Mouse (Mus musculus) right cerebral cortex, postnatal 14 days (tissue): ENCODE results near the gene Pcif1.

Experiments
- DNase-seq: peaks from one replicate; pipeline ENCODE4 v3.0.0; 2022

The Pcif1 gene

DNA sequence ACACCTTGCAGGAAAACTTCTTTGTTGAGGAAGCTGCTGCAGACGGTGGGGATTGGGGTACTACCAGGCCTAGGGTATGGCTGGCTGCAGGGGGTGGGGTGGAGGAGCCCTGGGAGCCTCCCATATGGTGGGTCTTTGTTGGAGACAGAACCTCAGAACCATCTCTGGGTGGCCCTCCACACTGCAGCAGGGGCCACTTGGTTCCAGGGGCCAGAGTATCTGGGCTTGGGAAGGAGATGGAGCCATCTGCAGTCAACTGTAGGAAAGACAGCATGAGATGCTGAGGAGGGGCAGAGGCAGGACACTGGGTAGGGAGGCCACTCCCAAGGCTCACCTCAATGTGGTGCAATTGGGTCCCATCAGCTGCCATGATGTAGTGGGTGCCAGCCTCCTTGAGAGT lies 15.5 kb downstream of the Pcif1 start:
- no peak for DNase-seq

DNA sequence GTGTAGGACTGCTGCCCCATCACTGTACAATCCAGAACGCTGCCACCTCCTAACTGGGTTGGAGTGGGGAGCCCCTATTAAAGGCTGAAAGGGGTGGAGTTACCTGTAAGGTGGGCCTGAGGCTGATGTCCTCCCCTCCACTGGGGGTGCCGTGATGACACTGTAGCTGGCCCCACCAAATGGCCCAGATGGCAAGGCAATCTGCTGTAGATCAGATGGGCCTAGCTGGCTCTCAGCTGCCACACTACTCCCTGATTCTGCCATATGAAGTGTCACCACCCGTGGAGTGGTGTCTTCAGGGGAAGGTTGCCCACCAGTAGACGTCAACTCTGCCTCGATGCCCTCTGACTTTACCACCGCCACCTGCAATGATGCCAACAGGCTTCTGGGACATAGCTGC lies 16.8 kb downstream of the Pcif1 start:
- DNase-seq: no peak

DNA sequence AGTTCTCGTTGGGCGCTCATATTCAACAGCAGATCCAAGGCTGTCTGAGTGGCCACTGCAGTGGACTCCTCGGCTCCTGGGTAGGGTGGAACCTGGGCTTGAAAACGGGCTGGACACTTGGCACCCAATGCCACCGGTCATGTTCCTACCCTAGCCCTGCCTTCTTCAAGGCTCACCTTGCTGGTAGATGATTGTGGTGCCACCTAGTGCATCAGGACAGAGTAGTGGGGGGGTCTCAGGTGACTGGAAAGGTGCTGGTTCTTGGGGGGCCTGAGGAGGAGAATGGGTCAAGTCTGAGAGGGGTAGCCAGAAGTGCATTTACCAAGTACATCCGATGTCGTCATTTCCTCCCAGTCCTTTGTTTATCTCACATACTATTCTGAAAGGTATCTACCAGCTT lies 18.9 kb downstream of the Pcif1 start:
- no peak for DNase-seq

DNA sequence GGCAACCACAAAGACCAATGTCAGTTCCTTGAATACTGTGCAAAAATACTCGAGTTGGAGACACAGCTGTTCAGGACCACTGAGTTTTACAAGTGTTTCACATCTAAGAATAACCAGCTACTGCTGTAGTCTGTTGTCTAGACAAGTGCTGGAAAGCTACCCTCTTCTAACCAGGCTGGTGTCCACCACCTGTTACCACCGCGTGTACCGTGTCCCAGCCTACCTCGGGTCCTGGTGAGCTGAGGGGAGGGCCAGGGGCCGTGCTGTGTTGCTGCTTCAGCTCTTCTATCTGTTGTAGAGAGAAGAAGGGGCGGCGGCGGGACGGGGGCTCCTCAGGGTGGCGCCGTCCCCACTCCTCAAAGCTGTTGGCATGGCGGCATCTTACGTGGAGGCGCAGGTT lies 19.9 kb downstream of the Pcif1 start:
- no peak for DNase-seq

DNA sequence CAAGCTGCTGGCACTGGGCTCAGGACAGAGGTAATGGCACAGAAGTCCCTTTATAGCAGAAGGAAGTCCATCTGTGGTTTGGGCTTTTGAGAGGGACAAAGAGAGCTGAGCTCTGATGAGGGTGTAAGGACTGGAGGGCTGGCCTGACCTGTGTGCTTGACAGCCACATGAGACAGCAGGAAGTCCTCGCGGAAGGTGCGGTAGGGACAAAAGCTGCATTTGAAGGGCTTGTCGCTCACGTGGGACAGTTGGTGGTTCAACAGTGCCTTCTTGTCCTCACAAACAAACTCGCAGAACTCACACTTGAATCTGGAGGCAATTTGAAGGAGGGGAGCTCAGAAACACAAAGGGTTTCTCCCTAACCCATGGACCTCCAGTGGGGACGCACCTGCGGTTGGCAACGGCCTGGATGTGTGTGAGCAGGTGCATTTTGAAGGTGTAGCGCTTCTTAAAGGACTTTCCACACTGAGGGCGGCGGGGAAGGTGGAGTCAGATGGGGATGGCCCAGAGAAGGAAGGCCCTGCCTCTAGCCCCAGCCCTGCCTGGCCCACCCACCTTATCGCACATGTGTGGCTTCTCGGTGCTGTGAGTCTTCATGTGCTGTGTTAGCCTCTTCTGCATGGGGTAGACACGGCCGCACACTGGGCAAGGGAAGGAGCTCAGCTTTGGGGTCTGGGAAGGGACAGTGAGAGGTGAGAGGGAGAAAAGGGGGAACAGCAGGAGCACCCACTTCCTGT lies 20.8 kb downstream of the Pcif1 start:
- DNase-seq: no peak

DNA sequence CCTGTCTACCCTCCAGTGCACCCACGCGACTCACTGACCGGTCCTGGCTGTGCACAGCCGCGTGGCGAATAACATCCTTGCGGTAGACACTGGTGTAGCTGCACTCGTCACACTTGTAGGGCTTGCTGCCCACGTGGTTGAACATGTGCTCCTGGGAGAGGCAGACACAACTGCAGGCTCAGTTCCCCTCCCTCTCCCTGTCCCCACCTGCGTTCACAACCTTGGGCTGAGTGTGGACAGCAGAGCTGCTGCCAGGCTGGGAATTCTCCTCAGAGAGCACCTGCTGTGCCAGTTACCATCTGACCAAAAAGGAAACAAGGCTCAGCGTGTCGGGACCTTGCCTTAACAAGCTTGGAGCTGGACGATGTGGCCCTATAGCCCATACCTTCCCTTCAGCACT lies 22.3 kb downstream of the Pcif1 start:
- no peak for DNase-seq

DNA sequence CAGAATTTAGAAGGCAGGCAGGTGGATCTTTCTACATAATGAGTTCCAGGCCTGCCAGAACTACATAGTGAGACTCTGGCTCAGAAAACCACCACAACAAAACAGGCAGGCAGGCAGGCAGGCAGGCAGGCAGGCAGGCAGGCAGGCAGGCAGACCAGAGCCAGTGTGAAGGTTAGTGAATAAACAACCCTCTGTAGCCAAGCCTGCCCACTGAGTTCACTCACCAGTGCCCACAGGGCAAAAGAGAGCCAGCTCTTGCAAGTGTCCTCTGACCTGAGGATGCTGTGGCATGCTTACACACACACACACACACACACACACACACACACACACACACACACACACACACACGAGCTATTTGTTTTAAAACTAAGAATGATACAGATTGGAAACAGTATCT lies 24.4 kb downstream of the Pcif1 start:
- no peak for DNase-seq

DNA sequence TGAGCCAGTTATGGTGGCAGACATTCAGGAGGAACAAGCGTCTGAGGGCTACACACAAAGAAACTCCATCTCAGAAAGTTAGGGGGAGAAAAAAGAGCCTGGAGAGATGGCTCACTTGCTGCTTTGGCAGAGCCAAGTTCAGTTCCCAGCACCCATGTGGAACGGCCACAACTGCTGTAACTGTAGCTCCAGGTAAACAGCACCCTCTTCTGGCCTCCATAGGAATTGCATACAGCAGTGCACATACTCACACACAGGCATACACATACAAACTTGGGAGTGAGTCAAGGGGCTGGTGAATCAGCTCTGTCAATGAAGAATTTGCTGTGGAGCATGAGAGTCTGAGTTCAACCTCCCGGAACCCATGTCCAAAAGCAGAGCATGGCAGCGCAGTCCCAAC lies 27.0 kb downstream of the Pcif1 start:
- no peak for DNase-seq

DNA sequence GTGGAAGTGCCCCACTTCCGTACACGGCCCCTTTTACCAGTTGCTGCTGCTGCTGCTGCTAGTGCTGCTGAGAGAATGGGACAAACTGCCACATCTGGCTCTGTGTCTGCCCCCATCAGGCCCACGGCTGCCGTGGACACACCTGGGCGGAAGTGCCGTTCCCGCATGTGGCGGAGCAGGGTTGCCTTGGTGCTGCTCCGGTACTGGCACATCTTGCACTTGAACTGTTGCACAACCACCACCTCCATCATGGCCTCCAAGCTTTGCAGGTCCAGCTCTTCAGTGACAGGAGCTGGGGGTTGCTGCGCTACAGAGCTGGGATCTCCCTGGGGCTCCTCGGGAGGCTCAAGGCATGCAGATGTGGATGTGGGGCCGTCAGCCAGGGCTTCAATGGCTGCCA lies 28.4 kb downstream of the Pcif1 start:
- DNase-seq: no peak

DNA sequence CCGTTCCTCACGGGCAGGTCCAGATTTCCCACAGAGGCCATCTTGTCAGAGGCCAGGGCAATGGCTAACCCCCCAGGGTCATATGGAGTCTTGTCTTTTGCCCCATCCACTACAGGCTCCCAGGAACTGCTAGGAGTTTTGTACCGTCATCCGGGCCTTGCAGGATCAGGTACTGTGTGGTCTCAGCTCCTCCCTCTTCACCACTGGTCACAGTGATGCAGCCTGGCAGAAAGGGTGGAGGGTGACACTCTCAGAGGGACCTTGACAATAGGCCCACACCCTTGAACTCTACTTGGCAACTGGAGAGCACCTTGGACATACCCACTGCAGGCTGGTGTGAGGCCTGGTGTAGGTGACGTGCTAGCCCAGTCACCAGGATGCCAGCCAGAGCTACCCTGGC lies 28.9 kb downstream of the Pcif1 start:
- no peak for DNase-seq

DNA sequence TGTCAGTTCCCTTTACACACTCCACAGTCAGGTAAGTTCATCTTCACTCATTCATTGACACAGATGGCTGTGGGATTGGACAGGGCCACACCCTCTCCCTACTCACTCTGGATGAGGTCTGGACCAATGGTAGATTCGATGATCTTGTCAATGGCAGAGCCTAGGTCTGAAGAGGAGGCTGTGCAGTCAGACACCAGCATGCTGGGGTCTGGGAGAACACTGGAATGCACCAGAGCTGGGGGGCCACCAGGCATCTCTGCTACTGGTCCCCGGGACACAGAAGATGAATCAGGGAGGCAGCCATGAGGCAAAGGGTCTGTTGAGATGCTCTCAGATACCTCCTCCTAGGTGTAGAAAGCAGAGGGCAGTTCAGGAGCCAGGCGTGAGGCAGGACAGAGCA lies 30.0 kb downstream of the Pcif1 start:
- DNase-seq: no peak

DNA sequence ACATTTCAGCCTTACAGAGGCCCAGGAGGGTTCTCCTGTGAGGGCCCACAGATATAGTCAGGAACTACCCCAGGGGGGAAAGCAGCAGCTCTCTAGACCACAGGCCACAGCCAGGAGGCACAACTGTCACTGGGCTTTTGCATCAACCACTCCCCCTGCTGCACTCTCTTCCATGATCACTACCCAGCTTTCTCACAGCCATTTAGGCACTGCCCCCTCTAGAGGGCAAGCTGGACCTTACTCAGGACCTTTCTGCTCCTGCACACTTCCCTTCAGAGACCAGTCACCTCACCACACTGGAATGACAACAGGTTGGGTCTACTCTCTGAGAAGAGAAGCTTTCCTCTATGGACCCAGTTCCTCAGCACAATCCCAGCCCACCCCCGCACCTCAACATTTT lies 30.4 kb downstream of the Pcif1 start:
- no peak for DNase-seq

DNA sequence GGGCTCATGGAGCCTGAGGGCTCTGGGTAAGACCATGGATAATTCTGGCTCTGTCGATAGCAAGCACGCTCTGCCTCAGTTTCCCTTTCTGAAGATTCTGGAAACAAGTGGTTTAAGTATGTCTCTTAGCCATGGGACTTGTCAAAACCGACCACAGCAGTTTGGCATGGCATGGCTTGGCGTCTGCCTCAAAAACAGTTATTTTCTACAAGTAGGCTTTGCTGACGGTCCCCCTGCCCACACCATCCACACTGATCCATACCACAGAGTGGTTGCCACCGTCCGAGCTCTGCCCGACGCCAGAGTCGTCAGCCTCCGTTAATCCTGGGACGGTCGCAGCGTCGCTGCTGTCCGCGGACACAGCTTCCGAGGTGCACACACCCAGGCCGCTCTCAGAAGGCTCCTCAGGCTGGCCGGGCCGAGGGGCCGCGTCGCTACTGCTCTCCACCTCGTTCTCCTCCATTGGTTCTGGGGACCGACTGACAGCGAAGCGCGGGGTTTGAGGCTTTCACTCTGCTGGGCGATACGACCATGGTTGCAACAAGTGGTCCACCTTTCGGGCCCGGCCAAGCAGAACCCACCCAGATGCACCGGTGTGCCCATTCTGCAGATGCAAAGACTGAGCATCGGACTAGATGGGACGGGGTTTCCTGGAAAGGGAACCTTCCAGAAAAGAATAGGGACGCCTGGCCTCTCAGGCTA lies 31.4 kb downstream of the Pcif1 start:
- DNase-seq: no peak

DNA sequence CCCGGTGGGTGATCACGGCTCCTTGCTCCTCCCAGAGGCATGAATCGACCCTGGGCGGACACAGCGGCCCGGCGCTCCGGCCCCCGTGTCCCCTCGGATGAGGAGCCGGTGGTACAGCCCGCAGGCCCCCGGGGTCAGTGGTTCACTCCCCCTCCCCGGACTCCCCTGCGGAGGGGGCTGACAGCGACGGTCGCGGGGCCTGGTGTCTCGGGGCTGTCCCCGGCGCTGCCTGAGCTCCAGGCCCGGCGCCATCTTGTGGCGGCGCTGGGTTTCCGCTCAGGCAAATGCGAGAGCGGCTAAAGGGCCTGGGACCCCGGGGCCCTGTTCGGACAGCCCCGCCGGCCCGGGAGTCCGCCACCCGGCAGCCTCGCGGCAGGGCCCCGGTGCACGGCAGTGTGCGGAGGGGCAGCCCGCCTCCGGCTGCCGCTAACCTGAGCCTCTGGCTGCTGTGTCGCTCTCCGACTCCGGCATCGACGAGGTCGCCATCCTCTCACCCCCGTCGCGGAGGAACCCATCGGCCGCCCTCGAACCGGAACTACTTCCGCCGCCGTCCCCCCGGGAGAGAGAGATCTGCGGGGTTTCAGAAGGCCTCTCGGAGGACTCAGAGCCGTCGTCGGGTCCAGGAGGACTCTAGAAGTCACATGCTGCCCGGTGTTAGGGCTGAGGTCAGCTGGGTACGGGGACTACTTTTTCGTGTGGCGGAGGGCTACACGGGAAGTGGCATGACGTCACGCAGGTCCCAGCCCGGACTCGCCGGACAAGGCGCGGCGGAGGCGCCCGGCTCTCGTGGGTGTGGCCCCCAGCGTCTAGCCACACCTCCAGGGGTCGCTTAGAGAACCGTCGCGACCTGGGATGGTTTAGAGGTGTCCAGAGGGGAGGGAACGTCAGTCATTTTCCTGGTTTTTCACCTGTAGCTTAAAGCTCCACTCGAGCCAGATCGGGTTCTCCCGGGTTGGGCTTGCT lies 32.3 kb downstream of the Pcif1 start, which contains the start of gene Zfp335:
Gene Zfp335 (minus strand): TSS at position 672 of the 963 bp plus-strand sequence.
- peak; percentile 92 for DNase-seq

DNA sequence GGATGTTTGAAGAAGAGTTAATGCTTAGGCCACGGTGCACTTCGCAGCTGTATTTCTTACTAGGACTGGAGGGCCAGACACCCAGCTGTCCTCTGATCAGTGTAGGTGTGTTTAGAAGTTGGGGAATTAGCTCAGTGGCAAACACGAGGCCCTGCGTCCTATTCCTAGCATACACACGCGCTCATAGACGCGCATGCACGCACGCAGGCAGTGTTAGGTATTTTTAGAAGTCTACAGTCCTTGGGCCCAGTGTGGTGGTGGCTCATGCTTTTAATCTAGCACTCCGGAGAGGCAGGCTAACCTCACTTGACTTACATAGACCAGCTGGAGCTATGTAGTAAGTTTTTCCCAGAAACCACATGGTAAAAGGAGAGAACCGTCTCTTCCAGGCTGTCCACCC lies 33.0 kb downstream of the Pcif1 start:
- peak; percentile 59 for DNase-seq

DNA sequence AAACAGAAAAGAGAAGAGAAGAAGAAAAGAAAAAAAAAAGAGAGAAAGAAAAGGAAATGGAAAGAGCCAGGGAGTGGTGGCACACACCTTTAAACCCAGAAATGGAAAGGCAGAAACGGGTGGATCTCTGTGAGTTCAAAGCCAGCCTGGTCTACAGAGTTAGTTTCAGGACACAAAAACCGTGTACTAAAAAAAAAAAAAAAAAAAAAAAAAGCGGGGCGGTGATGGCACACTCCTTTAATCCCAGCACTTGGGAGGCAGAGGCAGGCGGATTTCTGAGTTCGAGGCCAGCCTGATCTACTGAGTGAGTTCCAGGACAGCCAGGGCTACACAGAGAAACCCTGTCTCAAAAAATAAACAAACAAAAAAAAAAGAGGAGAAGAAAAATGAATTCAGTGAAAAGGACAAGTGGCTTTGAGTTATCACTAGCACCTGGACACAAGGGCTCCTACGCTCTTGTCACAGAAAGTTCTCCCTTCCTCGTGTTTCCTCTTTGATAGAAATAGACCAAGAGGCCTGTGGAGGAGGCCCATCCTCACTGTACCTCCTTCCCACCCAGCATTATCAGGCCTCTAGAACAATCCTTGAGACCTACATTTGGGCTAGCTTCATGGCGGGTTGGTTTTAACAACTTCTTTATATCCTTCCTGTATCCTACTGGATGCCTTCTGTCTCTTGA lies 33.8 kb downstream of the Pcif1 start:
- no peak for DNase-seq

DNA sequence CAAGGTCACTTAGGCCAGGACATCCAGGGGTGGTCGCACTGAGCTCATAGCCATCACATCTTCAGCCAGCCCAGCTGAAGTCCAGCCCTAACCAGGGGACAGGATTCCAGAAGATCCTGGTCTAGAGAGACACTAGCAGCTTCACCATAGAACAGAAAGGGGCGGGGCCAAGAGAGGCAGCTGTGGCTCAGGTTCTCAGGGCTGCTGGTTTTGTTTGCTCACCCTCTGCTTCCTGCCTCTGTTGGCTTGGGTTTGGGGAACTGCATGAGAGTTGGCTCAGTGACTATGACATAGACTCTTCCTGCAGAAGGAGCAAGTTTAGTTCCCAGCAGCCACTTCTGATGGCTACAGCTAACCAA lies 34.3 kb downstream of the Pcif1 start:
- no peak for DNase-seq

DNA sequence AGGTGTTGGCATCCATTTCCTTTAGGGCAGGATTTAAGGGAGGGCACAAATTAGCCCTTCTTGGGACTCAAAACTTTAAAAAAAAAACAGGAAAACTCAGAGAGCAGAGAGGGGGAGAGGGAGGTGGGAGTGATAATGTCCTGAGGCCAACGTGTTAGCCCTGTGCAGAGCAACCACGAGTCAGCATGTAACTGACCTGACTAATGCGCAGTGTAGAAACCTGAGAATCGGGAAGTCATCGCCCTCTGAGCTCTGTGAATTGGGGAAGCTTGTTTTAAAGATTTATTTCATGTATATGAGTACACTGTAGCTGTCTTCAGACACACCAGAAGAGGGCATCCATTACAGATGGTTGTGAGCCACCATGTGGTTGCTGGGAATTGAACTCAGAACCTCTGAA lies 37.7 kb downstream of the Pcif1 start:
- no peak for DNase-seq

DNA sequence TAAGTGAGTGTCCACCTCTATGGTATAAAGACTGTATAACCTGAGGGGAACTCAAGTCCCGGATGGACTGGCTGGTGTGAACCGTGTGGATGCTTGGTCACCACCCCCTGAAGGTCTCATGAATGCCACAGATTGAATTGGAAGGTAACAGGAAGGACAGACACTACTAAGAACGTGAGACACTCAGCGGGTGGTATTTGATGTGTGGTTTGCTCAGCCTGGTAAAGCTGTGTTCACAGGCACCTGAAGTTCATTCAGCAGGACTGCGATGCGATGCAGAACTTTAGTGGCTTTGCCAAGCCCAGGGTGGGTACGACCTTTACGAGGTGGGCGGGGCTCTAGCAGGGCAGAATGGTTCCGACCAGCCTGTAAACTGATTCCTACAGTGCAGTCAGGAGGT lies 38.3 kb downstream of the Pcif1 start:
- no peak for DNase-seq

DNA sequence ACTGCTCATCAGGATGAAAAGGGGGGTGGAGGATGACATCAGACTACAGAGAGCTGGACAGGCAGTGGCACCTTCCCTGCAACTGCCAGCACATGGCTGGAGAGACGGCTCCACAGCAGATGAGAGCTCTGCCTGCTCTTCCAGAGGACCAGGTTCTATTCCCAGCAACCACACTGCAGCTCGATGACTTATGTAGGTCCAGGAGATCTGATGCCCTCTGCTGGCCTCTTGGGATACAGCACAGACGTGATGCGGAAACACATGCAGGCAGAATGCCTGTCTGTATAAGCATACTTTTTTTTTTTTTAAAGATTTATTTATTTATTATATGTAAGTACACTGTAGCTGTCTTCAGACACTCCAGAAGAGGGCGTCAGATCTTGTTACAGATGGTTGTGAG lies 39.2 kb downstream of the Pcif1 start:
- DNase-seq: no peak

DNA sequence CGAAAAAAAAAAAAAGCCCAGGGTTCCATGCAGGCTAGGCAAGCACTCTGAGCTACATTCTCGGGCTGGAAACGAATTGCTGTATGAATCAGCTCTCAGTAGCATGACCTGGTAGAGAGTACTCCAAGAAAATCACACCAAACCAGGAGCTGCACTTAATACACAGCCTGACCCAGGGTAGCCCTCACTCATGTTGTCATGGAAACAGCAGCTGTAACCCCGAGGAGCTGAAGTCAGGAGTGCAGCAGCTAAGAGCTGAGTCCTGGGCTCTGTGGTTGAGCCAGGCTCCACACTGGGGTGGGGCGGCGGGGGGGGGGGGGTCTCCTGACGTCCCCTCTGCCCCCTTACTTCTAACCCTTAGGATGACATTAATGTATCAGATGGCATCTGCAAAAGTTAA lies 42.9 kb downstream of the Pcif1 start:
- no peak for DNase-seq

DNA sequence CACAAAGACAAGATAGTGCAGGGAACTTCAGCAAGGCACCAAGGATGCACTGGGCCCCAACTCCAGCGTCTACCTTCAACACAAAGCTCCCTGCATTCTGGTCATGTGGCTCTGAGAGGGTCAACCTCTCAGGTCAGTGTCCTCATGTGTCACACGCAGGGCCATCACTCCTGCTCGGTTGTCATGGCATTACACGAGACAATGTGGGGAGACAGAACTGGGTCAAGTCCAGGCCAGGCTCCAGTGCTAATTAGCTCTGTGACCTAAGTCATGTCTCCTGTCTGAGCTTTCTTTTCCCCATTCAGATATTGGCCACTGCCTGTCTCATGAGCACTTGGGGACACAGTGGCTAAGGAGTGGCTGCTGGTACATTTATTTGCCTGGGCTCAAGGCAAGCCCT lies 44.2 kb downstream of the Pcif1 start:
- no peak for DNase-seq
